ENCODE assay signal across 13 mouse cellular contexts in genomic region chr6:51680239-51680857, GRCm38 (mm10).
A peak's percentile ranks its signal among the peaks of the same experiment; 100 is the strongest.
DNase-seq lines count a peak whose midpoint lies in the region; ATAC-seq and TF ChIP-seq lines count a peak whose summit lies in the region.
"Had no signal": no experiment of that assay in that cellular context is flagged by ENCODE, and none has a peak within 500 bp of the region (broad histone marks: within the 10 kb centered on the region; RNA-seq: fewer than 3 reads in every experiment).

No protein-coding gene starts in this region.

- no peak overlapping the region for H3K9ac ChIP-seq in kidney, embryonic 16.5 days (replicated peaks; ENCODE audit: low read length)
- no peak overlapping the region for H3K9ac ChIP-seq in kidney, embryonic 15.5 days
- H3K9ac ChIP-seq in forebrain, embryonic 12.5 days, result no peak overlapping the region
- H3K9ac ChIP-seq: embryonic facial prominence, embryonic 15.5 days; liver, embryonic 13.5 days; midbrain, embryonic 15.5 days had no signal

- peak; percentile 41 for DNase-seq in adrenal gland, adult 2 months
- no peak for DNase-seq in adrenal gland, postnatal 4 days (ENCODE audit: low spot score in 2 of 2)
- peak; percentile 56 for DNase-seq in kidney, adult 18-20 months
- DNase-seq in lung, postnatal 36 days, result peak; percentile 44
- DNase-seq in layer of hippocampus, adult 2 months (ENCODE audit: low spot score in 2 of 2), result no peak
- DNase-seq: liver, embryonic 13.5 days; right cerebral cortex, postnatal 25 days had no signal

- 14% methylated on average over 10 of the region's 10 CpGs for WGBS in kidney, embryonic 16.5 days
- WGBS in kidney, embryonic 15.5 days, result 16% methylated on average over 10 of the region's 10 CpGs
- 70% methylated on average over 10 of the region's 10 CpGs for WGBS in forebrain, embryonic 12.5 days

- H3K4me1 ChIP-seq in kidney, embryonic 16.5 days (ENCODE audit: insufficient read depth, low read length), result peaks cover 10% of the 10 kb centered on the region; the same call in 1 of the 2 replicates
- H3K4me1 ChIP-seq in kidney, embryonic 15.5 days, result peaks cover 26% of the 10 kb centered on the region
- H3K4me1 ChIP-seq in forebrain, embryonic 12.5 days, result peaks cover 15% of the 10 kb centered on the region
- H3K4me1 ChIP-seq: embryonic facial prominence, embryonic 15.5 days had no signal

- no peak overlapping the region for H3K4me3 ChIP-seq in kidney, embryonic 16.5 days (ENCODE audit: low read length)
- H3K4me3 ChIP-seq in kidney, embryonic 15.5 days (replicated peaks), result no peak overlapping the region
- H3K4me3 ChIP-seq in layer of hippocampus, adult 2 months, result no peak overlapping the region
- no peak overlapping the region for H3K4me3 ChIP-seq in forebrain, embryonic 12.5 days (replicated peaks)
- H3K4me3 ChIP-seq: embryonic facial prominence, embryonic 15.5 days; liver, embryonic 13.5 days; midbrain, embryonic 15.5 days had no signal

- no peak; the same call in 1 of the 2 replicates for ATAC-seq in kidney, embryonic 16.5 days (ENCODE audit: low FRiP score, low TSS enrichment)
- peak; percentile 40; the same call in 1 of the 2 replicates for ATAC-seq in kidney, embryonic 15.5 days (replicated peaks; ENCODE audit: low FRiP score)
- no peak for ATAC-seq in forebrain, embryonic 12.5 days (ENCODE audit: low FRiP score)
- ATAC-seq: inflammation-experienced regulatory T-cells, adult 6 months; midbrain, embryonic 15.5 days had no signal

- no peak for TF ChIP-seq CTCF in layer of hippocampus, adult 2 months (conservative IDR thresholded peaks at IDR 0.05)

- no peak overlapping the region for H3K27ac ChIP-seq in kidney, embryonic 16.5 days (ENCODE audit: low read length)
- H3K27ac ChIP-seq in kidney, embryonic 15.5 days, result no peak overlapping the region
- no peak overlapping the region for H3K27ac ChIP-seq in layer of hippocampus, adult 2 months
- no peak overlapping the region for H3K27ac ChIP-seq in forebrain, embryonic 12.5 days
- H3K27ac ChIP-seq: embryonic facial prominence, embryonic 15.5 days; liver, embryonic 13.5 days; midbrain, embryonic 15.5 days had no signal

- no peaks in the 10 kb centered on the region for H3K27me3 ChIP-seq in kidney, embryonic 16.5 days (ENCODE audit: insufficient read depth, low read length)
- 0 out of 2 replicates have a peak, but pooled peaks cover 13% of the 10 kb centered on the region for H3K27me3 ChIP-seq in kidney, embryonic 15.5 days
- no peaks in the 10 kb centered on the region; the same call in 1 of the 2 replicates for H3K27me3 ChIP-seq in forebrain, embryonic 12.5 days
- H3K27me3 ChIP-seq: embryonic facial prominence, embryonic 15.5 days; liver, embryonic 13.5 days; midbrain, embryonic 15.5 days had no signal

- no peak overlapping the region for H3K4me2 ChIP-seq in kidney, embryonic 16.5 days (replicated peaks; ENCODE audit: low read depth, low read length)
- no peak overlapping the region for H3K4me2 ChIP-seq in kidney, embryonic 15.5 days
- H3K4me2 ChIP-seq in forebrain, embryonic 12.5 days, result no peak overlapping the region
- H3K4me2 ChIP-seq: embryonic facial prominence, embryonic 15.5 days; liver, embryonic 13.5 days; midbrain, embryonic 15.5 days had no signal

- H3K9me3 ChIP-seq in kidney, embryonic 16.5 days (ENCODE audit: low read length), result no peaks in the 10 kb centered on the region
- H3K9me3 ChIP-seq in kidney, embryonic 15.5 days (replicated peaks), result no peaks in the 10 kb centered on the region
- H3K9me3 ChIP-seq in forebrain, embryonic 12.5 days, result no peaks in the 10 kb centered on the region
- H3K9me3 ChIP-seq: embryonic facial prominence, embryonic 15.5 days; liver, embryonic 13.5 days; midbrain, embryonic 15.5 days had no signal

- no peaks in the 10 kb centered on the region for H3K36me3 ChIP-seq in kidney, embryonic 16.5 days (ENCODE audit: insufficient read depth, low read length)
- H3K36me3 ChIP-seq in kidney, embryonic 15.5 days, result no peaks in the 10 kb centered on the region
- no peaks in the 10 kb centered on the region for H3K36me3 ChIP-seq in forebrain, embryonic 12.5 days (replicated peaks)
- H3K36me3 ChIP-seq: embryonic facial prominence, embryonic 15.5 days; liver, embryonic 13.5 days; midbrain, embryonic 15.5 days had no signal

Comparison
In these comparisons a context has a peak if more than half of its experiments do, and no peak if none do; other contexts are left out.
1. DNase-seq: peak in adrenal gland, adult 2 months (single experiment), kidney, adult 18-20 months (single experiment) and lung, postnatal 36 days (single experiment); none in adrenal gland, postnatal 4 days (0 of 2) and layer of hippocampus, adult 2 months (0 of 2).